Mouse (Mus musculus) Muller cell, postnatal 12 days (primary cell): Measurements from ENCODE around the gene Klb.
"Not testable (repeated sequence)": the region's sequence is repeated elsewhere in the genome, so short reads cannot be mapped to it uniquely, and the experiment has no call there.

Source experiments
- DNase-seq: peaks from one replicate; pipeline ENCODE4 v3.0.0-alpha.2; 2015; ENCODE audit errors: inconsistent ontology term

Klb gene

GRCm38 (mm10) chr5:65348168-65348567 is at the start of gene Klb:
Klb (plus strand) TSS chr5:65348314.
- DNase-seq, result no peak

GRCm38 (mm10) chr5:65299623-65300022 is 48.5 kb upstream of the Klb start:
- DNase-seq, result not testable (repeated sequence)

DNA sequence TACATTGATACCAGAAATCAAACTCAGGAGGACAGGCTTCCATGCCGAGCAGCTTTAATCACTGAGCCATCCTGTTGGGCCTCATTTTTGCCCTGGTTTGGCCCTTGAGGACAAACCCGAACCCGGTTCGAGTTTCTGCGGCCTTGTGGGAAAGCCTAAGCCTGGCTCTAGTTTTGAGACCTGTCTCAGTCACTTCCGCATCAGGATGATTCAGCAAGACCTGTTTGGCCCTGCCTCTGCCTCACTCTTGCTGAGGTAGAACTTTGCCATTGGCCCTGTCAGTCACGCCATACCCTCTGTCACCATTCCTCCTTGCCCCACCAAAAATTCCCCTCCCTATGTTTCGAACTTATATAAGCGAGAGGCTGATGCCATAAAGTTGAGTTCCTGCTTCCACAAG is 48.0 kb upstream of the Klb start:
- DNase-seq, result no peak

DNA sequence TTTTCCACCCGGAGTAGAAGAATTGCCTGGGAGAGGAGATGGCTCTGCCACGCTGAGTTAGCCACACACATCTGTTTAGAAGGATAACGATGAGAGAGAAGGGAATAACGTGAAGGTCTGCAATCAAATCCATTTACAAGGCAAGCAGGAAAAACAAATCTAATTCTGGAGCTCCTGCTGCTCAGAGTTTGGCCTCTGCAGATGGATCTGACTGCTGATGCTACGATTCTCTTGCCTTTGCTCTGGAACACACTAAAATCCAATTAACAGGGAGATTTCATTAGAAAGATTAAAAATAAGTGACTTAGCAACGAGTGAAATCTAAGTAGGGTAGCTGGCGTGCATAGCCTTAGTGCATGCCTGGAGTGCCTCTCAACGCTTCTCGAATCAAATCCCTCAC is 42.6 kb upstream of the Klb start:
- DNase-seq, result no peak

DNA sequence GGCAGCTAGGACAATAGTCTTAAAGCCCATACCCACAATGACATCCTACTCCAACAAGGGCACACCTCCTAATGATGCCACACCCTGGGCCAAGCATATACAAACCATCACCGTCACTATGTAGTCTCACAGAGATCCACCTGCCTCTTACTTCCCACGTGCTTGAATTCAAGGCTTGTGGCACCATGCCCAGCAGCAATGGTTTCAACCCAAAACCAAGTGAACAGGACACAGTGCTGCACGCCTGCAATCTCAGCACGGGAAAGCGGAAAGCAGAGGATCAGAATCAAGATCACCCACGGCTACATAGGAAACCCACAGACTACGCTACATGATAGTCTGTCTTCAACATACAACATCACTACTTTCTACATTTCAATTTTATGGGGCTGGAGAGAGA is 39.9 kb upstream of the Klb start:
- no peak for DNase-seq

GRCm38 (mm10) chr5:65308866-65309265 is 39.2 kb upstream of the Klb start:
- no peak for DNase-seq

DNA sequence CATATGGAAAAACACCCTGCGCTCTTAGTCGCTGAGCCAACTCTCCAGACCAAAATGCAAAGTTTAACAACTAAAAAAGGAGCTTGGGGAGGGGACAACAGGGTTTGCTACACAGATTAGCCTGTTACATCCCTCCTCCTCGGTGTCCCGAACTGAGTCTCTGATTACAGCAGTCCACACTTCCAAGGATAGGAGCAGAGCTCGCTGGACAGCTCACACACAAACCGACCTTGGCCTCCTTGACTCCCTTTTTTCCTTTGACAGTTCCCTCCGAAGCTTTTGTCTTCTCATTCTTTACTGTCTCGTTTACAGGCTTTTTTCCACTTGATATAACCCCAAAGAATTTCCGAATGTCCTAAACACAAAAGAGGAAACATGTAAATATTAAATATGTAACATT is 28.9 kb upstream of the Klb start:
- no peak for DNase-seq

- DNase-seq, result no peak
Observed at GRCm38 (mm10) chr5:65322165-65322564, 25.9 kb upstream of the Klb start.

DNA sequence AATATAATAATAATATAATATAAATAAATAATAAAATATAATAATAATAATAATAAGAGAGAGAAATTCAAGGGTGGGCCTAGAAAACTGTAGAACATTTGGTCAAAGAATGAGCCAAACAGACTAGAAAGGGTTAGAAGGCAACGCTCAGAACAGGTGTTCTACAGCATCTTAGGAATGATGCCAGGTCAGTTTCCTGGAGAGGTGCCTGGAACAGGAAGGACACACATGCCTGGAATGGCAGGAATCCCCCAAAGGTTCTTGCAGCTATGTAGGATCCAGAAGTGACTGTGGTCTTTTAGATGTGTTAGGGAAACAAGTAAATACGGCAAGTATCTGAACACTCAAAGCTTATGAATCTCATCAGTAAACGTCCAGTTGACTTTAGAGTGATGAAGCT is 23.8 kb upstream of the Klb start:
- DNase-seq, result no peak

- no peak for DNase-seq
Observed at GRCm38 (mm10) chr5:65324758-65325355, 23.3 kb upstream of the Klb start.

DNA sequence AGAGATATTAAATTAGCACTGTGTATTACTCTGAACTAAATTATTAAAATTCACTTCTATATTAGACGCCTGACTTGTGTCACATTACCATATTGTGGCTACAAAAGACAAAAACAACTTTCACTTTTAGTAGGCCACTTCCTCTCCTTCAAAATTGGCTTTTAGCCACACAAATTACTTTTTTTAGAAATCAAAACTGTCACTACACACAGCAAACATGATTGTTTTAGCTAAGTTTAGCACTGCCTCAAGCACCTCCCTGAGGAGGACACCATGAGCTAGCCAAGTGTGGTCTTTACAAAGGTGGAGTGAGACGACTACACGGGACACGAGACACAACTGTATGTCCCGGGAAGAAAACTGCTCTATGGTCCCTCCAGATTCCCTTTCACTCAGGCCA is 21.9 kb upstream of the Klb start:
- DNase-seq, result peak; percentile 3

DNA sequence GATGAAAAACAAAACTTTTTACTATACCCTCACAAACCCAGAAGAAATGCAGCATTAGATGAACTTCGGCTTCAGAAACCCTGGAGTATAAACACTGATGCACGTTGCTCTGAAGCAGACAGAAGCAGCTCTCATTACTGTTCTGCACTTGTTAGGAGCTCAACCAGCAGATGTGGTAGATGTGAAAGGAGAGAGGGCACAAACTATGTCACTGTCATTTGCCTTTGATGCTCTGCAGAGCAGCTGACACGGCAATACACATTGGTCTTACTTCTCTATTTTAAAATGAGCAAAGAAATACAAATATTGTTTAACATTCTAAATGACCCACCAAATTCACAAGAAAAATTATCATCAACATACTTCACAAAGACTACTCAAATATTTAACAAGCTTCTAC is 18.1 kb upstream of the Klb start:
- no peak for DNase-seq

DNA sequence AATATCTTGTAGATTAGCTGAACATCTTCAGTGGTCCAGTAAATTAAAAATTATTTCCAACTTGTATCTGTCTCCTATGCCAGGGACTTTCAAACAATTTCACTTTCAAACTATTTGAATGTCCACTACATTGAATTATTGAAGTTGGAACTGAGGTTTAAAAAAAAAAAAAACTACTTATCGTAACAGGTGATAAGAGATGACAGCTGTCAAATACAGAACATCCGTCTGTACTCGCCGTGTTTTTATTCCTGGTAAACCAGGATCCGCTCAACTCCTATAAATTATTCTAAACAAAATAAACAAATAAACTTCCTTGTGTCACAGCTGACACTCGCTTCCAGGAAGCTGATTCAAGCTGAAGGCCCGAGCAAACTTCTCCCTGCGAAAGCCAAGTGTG is 13.3 kb upstream of the Klb start:
- DNase-seq, result no peak

- DNase-seq, result peak; percentile 95
Observed at GRCm38 (mm10) chr5:65335298-65336074, 12.6 kb upstream of the Klb start, which contains the start of gene Rfc1. Rfc1 (minus strand) TSS chr5:65335670.

GRCm38 (mm10) chr5:65336075-65336355 is 12.1 kb upstream of the Klb start:
- DNase-seq, result peak; percentile 5

DNA sequence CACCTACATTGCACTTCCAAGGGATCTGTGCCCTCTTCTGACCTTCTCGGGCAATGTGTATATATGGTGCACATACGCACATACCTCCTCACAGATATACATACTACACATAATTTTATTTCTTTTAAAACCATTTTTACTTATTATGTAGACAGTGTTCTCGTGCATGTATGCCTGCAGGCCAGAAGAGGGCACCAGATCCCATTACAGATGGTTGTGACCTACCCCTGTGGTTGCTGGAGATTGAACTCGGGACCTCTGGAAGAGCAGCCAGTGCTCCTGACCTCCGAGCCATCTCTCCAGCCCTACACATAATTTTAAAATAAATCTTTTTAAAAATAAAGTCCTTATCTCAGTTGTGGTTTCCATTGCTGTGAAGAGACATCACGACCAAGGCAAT is 9.7 kb upstream of the Klb start:
- no peak for DNase-seq

- DNase-seq, result peak; percentile 20
Observed at GRCm38 (mm10) chr5:65340167-65340566, 7.9 kb upstream of the Klb start.

DNA sequence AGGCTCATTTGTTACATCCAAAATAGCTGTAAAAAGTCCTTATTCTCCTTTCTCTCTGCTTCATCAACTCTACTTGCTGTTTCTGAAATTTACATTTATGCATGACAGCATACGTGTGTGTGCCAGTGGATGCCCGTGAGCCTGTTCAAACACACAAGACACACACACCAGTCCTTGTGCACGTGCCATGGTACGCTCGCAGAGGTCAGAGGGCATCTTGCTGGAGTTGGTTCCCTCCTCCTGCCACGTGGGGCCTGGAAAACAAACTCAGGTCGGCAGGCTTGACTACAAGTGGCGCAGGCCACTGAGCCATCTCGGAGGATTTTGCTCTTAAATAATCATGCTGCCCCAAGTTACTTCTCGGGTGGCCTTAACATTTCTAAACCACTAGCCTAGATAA is 2.4 kb downstream of the Klb start:
- no peak for DNase-seq

- DNase-seq, result no peak
Observed at GRCm38 (mm10) chr5:65354097-65354496, 6.0 kb downstream of the Klb start.

DNA sequence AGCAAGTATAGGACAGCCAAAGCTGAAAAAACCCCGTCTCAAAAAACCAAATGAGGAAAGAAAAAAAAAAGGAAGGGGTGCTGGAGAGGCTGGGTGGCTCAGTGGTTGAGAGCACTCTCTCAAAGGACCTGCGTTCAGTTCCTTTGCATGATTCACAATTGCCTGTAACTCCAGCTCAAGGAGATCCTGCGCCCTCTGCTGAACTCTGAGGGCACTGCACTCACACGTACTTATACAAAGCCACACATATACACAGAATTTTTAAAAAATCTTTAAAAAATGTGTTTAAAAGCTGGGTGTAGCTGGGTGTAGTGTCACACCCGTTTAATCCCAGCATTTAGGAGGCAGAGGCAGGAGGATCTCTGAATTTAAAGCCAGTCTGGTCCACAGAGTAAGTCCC is 6.9 kb downstream of the Klb start:
- DNase-seq, result no peak

GRCm38 (mm10) chr5:65356851-65357250 is 8.7 kb downstream of the Klb start:
- no peak for DNase-seq

- DNase-seq, result no peak
Observed at GRCm38 (mm10) chr5:65357771-65358170, 9.7 kb downstream of the Klb start.

- DNase-seq, result no peak
Observed at GRCm38 (mm10) chr5:65367837-65368236, 19.7 kb downstream of the Klb start.

DNA sequence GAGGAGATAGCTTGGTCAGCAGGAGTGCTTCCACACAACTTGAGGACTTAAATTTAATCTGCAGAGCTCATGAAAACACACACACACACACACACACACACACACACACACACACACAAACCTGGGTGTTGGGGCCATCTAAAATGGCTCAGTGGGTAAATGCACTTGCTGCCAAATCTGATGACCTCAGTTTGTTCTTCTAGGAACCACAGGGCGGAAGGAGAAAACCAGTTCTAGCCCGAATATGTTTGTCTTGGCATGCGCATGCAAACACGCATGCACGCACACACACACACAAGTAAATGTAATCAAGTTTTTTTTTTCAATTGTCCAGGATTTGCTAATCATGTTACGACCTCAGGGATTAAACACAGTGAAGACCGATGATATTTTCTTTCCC is 23.4 kb downstream of the Klb start:
- DNase-seq, result no peak
